Mouse (Mus musculus) kidney, adult 2 months (tissue): ENCODE measurements around the gene Msi2.

Experiments used
- CTCF ChIP-seq: fragments of 200-500 bp; conservative IDR thresholded peaks from 2 replicates; pipeline ENCODE4 v1.5.1; 2011; ENCODE audit warnings: low read depth, mild to moderate bottlenecking, control low read depth, low read length, moderate library complexity, mixed read lengths; ENCODE audit not compliant: insufficient read depth, insufficient read length
- POLR2A ChIP-seq: fragments of 200-500 bp; IDR thresholded peaks from one replicate; pipeline ENCODE4 v1.6.1; 2011; ENCODE audit warnings: low read depth, low read length, control low read depth

- TF ChIP-seq POLR2A (no peak), CTCF (no peak)
Observed at GRCm38 (mm10) chr11:88372589-88372988, 345.7 kb downstream of the Msi2 start.
